Mouse (Mus musculus) small intestine, adult 2 months (tissue): ENCODE measurements around the gene Cysrt1. TPM values are rescaled to one million over a fixed set of nuclear protein-coding genes. Genes with fewer than 3 reads are reported as not detected.

Experiments used
- H3K27ac ChIP-seq: fragments of 200-500 bp; 2 replicates; pipeline ENCODE4 v1.5.1; 2012; ENCODE audit warnings: low read depth, low read length, control low read depth, inconsistent platforms; ENCODE audit not compliant: insufficient read depth
- H3K27me3 ChIP-seq: fragments of 200-500 bp; 2 replicates; pipeline ENCODE4 v1.6.1; 2012; ENCODE audit warnings: mild to moderate bottlenecking, moderate library complexity, low read length, inconsistent platforms; ENCODE audit not compliant: control insufficient read depth, insufficient read depth
- H3K36me3 ChIP-seq: fragments of 200-500 bp; 2 replicates; pipeline ENCODE4 v1.6.1; 2012; ENCODE audit warnings: mild to moderate bottlenecking, low read length, control low read depth, inconsistent platforms; ENCODE audit not compliant: control insufficient read depth, insufficient read depth
- H3K4me1 ChIP-seq: fragments of 200-500 bp; 2 replicates; pipeline ENCODE4 v1.6.1; 2012; ENCODE audit warnings: low read length, inconsistent platforms, mixed read lengths; ENCODE audit not compliant: control insufficient read depth, insufficient read depth, insufficient read length
- H3K4me3 ChIP-seq: fragments of 200-500 bp; 2 replicates; pipeline ENCODE4 v1.5.1; 2012; ENCODE audit warnings: low read depth, mild to moderate bottlenecking, control low read depth, inconsistent platforms, low read length, moderate library complexity
- CTCF ChIP-seq: fragments of 200-500 bp; IDR thresholded peaks from 2 replicates; pipeline ENCODE4 v1.5.1; 2012; ENCODE audit warnings: low read depth, mild to moderate bottlenecking, control low read depth, inconsistent platforms, low read length, moderate library complexity, mixed read lengths; ENCODE audit not compliant: insufficient replicate concordance, insufficient read length; ENCODE audit errors: extremely low read depth
- POLR2A ChIP-seq: fragments of 200-500 bp; IDR thresholded peaks from 2 replicates; pipeline ENCODE4 v1.6.1; 2012; ENCODE audit warnings: low read depth, mild to moderate bottlenecking, control low read depth, inconsistent platforms, low read length, moderate library complexity
- WGBS: fragments of 180-500 bp; shearing (Covaris S2); methylation state at CpG from one replicate; pipeline ENCODE4 v1.1.7; 2018; 5-methylcytosine and 5-hydroxymethylcytosine counted together
- polyA plus RNA-seq: library from polyadenylated mRNA; depleted of rRNA; stranded (reverse); fragments of >200 nt; gene quantifications from 2 replicates; pipeline ENCODE4 v1.2.3, GENCODE M21; 2012

Cysrt1 gene
- polyA plus RNA-seq, 1 experiment: 1.7 TPM

GRCm38 (mm10) chr2:25271827-25272511 is 29.7 kb upstream of the Cysrt1 start, which contains the start of the genes Ssna1 and Anapc2:
TSS of gene Ssna1 (minus strand) at chr2:25272438.
TSS of gene Anapc2 (plus strand) at chr2:25272478.
- Histone ChIP-seq H3K36me3 (peaks cover 51% of the 10 kb centered on the region), H3K27me3 (no peaks in the 10 kb centered on the region), H3K4me3 (peak within 1 kb of the TSS; percentile 88), H3K27ac (peak within 1 kb of the TSS; percentile 45), H3K4me1 (peaks cover 14% of the 10 kb centered on the region)
- under 1% methylated on average over 55 of the region's 55 CpGs for WGBS
- TF ChIP-seq CTCF: no peak
- TF ChIP-seq POLR2A: peak; percentile 13; the same call in 1 of the 2 replicates

GRCm38 (mm10) chr2:25267746-25268309 is 25.6 kb upstream of the Cysrt1 start:
- Histone ChIP-seq H3K27ac (0 out of 2 replicates have a peak overlapping the region, but pooled peaks have one; percentile 95), H3K4me1 (peaks cover 9% of the 10 kb centered on the region), H3K4me3 (0 out of 2 replicates have a peak overlapping the region, but pooled peaks have one; percentile 4), H3K36me3 (peaks cover 32% of the 10 kb centered on the region), H3K27me3 (no peaks in the 10 kb centered on the region)
- WGBS: 56% methylated on average over 4 of the region's 4 CpGs
- TF ChIP-seq POLR2A: no peak

DNA sequence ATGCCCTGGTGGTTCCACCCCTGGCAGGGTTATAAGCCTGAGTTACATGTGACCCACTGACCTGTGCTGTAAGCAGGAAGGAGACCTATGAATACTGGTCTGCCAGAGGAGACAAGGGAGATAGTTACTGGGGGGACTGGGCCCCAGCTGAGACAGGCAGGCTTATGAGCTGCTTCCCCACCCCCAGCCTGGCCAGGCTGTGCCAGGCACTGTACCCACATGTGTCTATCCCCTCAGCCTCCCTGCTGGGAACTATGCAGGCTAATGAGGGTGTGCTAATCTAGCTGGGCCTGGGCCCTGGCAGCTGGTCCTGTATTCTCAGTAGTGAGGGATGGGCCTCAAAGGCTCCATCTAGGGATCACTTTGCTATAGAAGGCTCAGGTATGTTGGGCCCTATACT is 25.0 kb upstream of the Cysrt1 start:
- TF ChIP-seq CTCF (no peak), POLR2A (no peak)
- H3K27ac ChIP-seq: peak overlapping the region; percentile 95
- H3K4me3 ChIP-seq: peak overlapping the region; percentile 66
- no peaks in the 10 kb centered on the region for H3K27me3 ChIP-seq
- H3K36me3 ChIP-seq: peaks cover 32% of the 10 kb centered on the region
- peaks cover 6% of the 10 kb centered on the region; the same call in 1 of the 2 replicates for H3K4me1 ChIP-seq

GRCm38 (mm10) chr2:25266720-25267119 is 24.5 kb upstream of the Cysrt1 start:
- Histone ChIP-seq H3K4me1 (peaks cover 6% of the 10 kb centered on the region; the same call in 1 of the 2 replicates), H3K27me3 (no peaks in the 10 kb centered on the region), H3K4me3 (peak overlapping the region; percentile 66), H3K36me3 (peaks cover 32% of the 10 kb centered on the region), H3K27ac (peak overlapping the region; percentile 95)
- TF ChIP-seq POLR2A (no peak), CTCF (no peak)
- 15% methylated on average over 2 of the region's 2 CpGs for WGBS

DNA sequence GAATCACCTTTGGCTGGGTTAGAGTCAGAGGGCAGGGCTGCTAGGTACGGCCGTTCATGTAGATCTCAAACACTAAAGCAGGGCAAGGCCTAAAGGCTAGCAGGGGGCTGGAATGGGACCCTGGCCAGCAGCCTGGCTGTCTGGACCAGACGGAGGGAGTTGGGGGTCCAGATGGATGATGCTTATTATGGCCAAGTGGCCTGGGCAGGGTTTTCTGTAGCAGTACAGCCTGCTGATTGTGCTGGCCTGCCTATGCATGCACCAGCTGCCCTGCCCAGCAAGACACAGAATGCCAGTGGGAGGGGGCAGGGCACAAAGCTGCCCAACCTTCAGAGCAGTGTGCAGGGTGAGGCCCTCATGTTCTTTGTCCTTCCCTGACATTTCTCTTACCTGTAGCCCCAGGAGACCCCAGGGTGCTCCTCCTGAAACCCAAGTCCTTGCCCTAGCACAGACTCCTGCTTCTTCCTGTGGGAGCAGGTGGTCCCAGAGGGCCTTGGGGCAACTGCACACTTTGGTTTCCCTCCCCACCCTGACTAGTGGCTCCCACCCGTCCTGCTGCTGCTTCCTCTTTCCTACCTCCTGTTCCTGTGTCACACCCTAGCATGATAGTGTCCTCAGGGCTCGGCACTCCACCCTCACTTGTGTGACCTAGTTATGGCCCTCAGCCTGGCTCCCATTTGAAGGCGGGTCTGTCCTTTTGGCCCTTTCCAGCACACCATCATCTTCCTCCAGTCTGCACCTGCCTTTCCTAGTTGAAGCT is 23.8 kb upstream of the Cysrt1 start:
- peaks cover 31% of the 10 kb centered on the region for H3K36me3 ChIP-seq
- 23% methylated on average over 6 of the region's 6 CpGs for WGBS
- TF ChIP-seq CTCF: no peak
- peak; percentile 53; the same call in 1 of the 2 replicates for TF ChIP-seq POLR2A
- peaks cover 6% of the 10 kb centered on the region; the same call in 1 of the 2 replicates for H3K4me1 ChIP-seq
- H3K27me3 ChIP-seq: no peaks in the 10 kb centered on the region
- H3K4me3 ChIP-seq: peak overlapping the region; percentile 66
- H3K27ac ChIP-seq: peak overlapping the region; percentile 95

- WGBS: 24% methylated on average over 3 of the region's 3 CpGs
- H3K36me3 ChIP-seq: peaks cover 20% of the 10 kb centered on the region
- peak overlapping the region; percentile 98 for H3K27ac ChIP-seq
- peaks cover 6% of the 10 kb centered on the region; the same call in 1 of the 2 replicates for H3K4me1 ChIP-seq
- peak overlapping the region; percentile 80 for H3K4me3 ChIP-seq
- H3K27me3 ChIP-seq: no peaks in the 10 kb centered on the region
- no peak for TF ChIP-seq CTCF
- peak; percentile 79; the same call in 1 of the 2 replicates for TF ChIP-seq POLR2A
Observed at GRCm38 (mm10) chr2:25264851-25265250, 22.6 kb upstream of the Cysrt1 start.

DNA sequence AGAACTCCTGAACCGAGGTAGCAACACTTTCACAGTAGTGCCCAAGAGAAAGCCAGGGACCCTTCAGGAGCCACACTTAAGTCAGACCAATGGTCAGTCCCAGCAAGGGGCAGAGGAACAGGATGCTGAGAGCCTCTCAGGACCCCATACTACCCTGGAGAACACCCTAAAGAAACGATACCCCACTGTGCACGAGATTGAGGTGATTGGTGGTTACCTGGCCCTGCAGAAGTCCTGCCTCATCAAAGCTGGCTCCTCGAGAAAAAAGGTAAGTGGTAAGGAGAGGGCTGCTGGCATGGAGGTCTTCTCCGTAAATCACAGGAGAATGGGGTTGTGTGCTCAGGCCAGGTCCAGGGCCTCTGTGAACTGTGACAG is 22.0 kb upstream of the Cysrt1 start:
- H3K4me3 ChIP-seq: peak overlapping the region; percentile 80
- H3K27ac ChIP-seq: peak overlapping the region; percentile 98
- peaks cover 14% of the 10 kb centered on the region for H3K36me3 ChIP-seq
- no peak for TF ChIP-seq POLR2A
- no peak for TF ChIP-seq CTCF
- WGBS: 25% methylated on average over 5 of the region's 5 CpGs
- H3K4me1 ChIP-seq: peaks cover 6% of the 10 kb centered on the region; the same call in 1 of the 2 replicates
- H3K27me3 ChIP-seq: no peaks in the 10 kb centered on the region
